Mouse (Mus musculus): ENCODE results near the gene Arl10. TPM values are rescaled to one million over a fixed set of nuclear protein-coding genes. Genes with fewer than 3 reads are reported as not detected.
A peak's percentile ranks its signal among the peaks of the same experiment; 100 is the strongest.

Gene Arl10
- total and polyA plus RNA-seq, 2 experiments from 2014 or later: 69.5 to 163 TPM

- H3K4me3 ChIP-seq (ENCODE audit: low read depth, low read length): no peak overlapping the region
- 95% methylated on average over 8 of the region's 8 CpGs for WGBS
- TF ChIP-seq CTCF (IDR thresholded peaks at IDR 0.05; ENCODE audit: low read depth): no peak
These were observed 17.1 kb downstream of the Arl10 start for GRCm38 (mm10) chr13:54591776-54592356.

GRCm38 (mm10) chr13:54593617-54594016 is 18.8 kb downstream of the Arl10 start:
- Histone ChIP-seq H3K27ac (ENCODE audit: low read depth, low read length) (no peak overlapping the region), H3K4me2 (ENCODE audit: low read depth) (no peak overlapping the region), H3K27me3 (ENCODE audit: insufficient read depth, low read length) (no peaks in the 10 kb centered on the region), H3K4me3 (ENCODE audit: low read depth, low read length) (no peak overlapping the region), H3K36me3 (ENCODE audit: insufficient read depth) (peaks cover 50% of the 10 kb centered on the region), H3K4me1 (ENCODE audit: insufficient read depth) (peaks cover 8% of the 10 kb centered on the region; the same call in 1 of the 2 replicates), H3K9me3 (ENCODE audit: low read length) (no peaks in the 10 kb centered on the region), H3K9ac (no peak overlapping the region)
- no peak for ATAC-seq
- WGBS: 86% methylated on average over 11 of the region's 11 CpGs
- no peak for DNase-seq
- TF ChIP-seq CTCF (IDR thresholded peaks at IDR 0.05; ENCODE audit: low read depth): no peak

More at GRCm38 (mm10) chr13:54591776-54592356, 17.1 kb downstream of the Arl10 start:
- Histone ChIP-seq H3K36me3 (ENCODE audit: insufficient read depth) (peaks cover 38% of the 10 kb centered on the region), H3K4me1 (ENCODE audit: insufficient read depth) (peaks cover 9% of the 10 kb centered on the region; the same call in 1 of the 2 replicates), H3K27me3 (ENCODE audit: insufficient read depth, low read length) (no peaks in the 10 kb centered on the region), H3K27ac (ENCODE audit: low read depth, low read length) (no peak overlapping the region), H3K4me2 (ENCODE audit: low read depth) (peak overlapping the region; percentile 74), H3K9ac (no peak overlapping the region), H3K9me3 (ENCODE audit: low read length) (no peaks in the 10 kb centered on the region)
- DNase-seq: no peak
- ATAC-seq: no peak

GRCm38 (mm10) chr13:54596107-54596690 is 21.4 kb downstream of the Arl10 start:
- peaks cover 54% of the 10 kb centered on the region for H3K36me3 ChIP-seq (ENCODE audit: insufficient read depth)
- H3K27me3 ChIP-seq (ENCODE audit: insufficient read depth, low read length): no peaks in the 10 kb centered on the region

GRCm38 (mm10) chr13:54596870-54597269 is 22.1 kb downstream of the Arl10 start:
- Histone ChIP-seq H3K9ac (no peak overlapping the region), H3K9me3 (ENCODE audit: low read length) (no peaks in the 10 kb centered on the region), H3K4me2 (ENCODE audit: low read depth) (no peak overlapping the region), H3K4me1 (ENCODE audit: insufficient read depth) (no peaks in the 10 kb centered on the region), H3K4me3 (ENCODE audit: low read depth, low read length) (no peak overlapping the region), H3K36me3 (ENCODE audit: insufficient read depth) (peaks cover 57% of the 10 kb centered on the region), H3K27me3 (ENCODE audit: insufficient read depth, low read length) (no peaks in the 10 kb centered on the region), H3K27ac (ENCODE audit: low read depth, low read length) (no peak overlapping the region)
- no peak for TF ChIP-seq CTCF (IDR thresholded peaks at IDR 0.05; ENCODE audit: low read depth)
- ATAC-seq (0 out of 2 replicates have a peak, but pooled peaks have one; percentile 42), DNase-seq (no peak)
- WGBS: 68% methylated on average over 5 of the region's 5 CpGs

More at GRCm38 (mm10) chr13:54596107-54596690, 21.4 kb downstream of the Arl10 start:
- TF ChIP-seq CTCF (IDR thresholded peaks at IDR 0.05; ENCODE audit: low read depth): no peak
- Histone ChIP-seq H3K4me1 (ENCODE audit: insufficient read depth) (peaks cover 5% of the 10 kb centered on the region; the same call in 1 of the 2 replicates), H3K4me3 (ENCODE audit: low read depth, low read length) (no peak overlapping the region), H3K27ac (ENCODE audit: low read depth, low read length) (no peak overlapping the region), H3K9ac (no peak overlapping the region), H3K9me3 (ENCODE audit: low read length) (no peaks in the 10 kb centered on the region), H3K4me2 (ENCODE audit: low read depth) (no peak overlapping the region)
- DNase-seq: no peak
- no peak for ATAC-seq
- WGBS: 78% methylated on average over 8 of the region's 8 CpGs

GRCm38 (mm10) chr13:54598622-54599143 is 23.9 kb downstream of the Arl10 start:
- DNase-seq: no peak
- no peak for ATAC-seq
- Histone ChIP-seq H3K36me3 (ENCODE audit: insufficient read depth) (peaks cover 55% of the 10 kb centered on the region), H3K4me3 (ENCODE audit: low read depth, low read length) (no peak overlapping the region), H3K4me1 (ENCODE audit: insufficient read depth) (no peaks in the 10 kb centered on the region), H3K27me3 (ENCODE audit: insufficient read depth, low read length) (no peaks in the 10 kb centered on the region), H3K9ac (no peak overlapping the region), H3K9me3 (ENCODE audit: low read length) (no peaks in the 10 kb centered on the region), H3K27ac (ENCODE audit: low read depth, low read length) (no peak overlapping the region), H3K4me2 (ENCODE audit: low read depth) (no peak overlapping the region)
- 92% methylated on average over 12 of the region's 12 CpGs for WGBS
- no peak for TF ChIP-seq CTCF (IDR thresholded peaks at IDR 0.05; ENCODE audit: low read depth)

GRCm38 (mm10) chr13:54602639-54603111 is 27.9 kb downstream of the Arl10 start:
- no peak overlapping the region for H3K27ac ChIP-seq (ENCODE audit: low read depth, low read length)
- no peak overlapping the region for H3K4me3 ChIP-seq (ENCODE audit: low read depth, low read length)
- H3K27me3 ChIP-seq (ENCODE audit: insufficient read depth, low read length): no peaks in the 10 kb centered on the region
- no peak overlapping the region for H3K4me2 ChIP-seq (ENCODE audit: low read depth)
- TF ChIP-seq CTCF (IDR thresholded peaks at IDR 0.05; ENCODE audit: low read depth): no peak
- DNase-seq (no peak), ATAC-seq (no peak)
- no peaks in the 10 kb centered on the region for H3K9me3 ChIP-seq (ENCODE audit: low read length)
- no peak overlapping the region for H3K9ac ChIP-seq
- peaks cover 48% of the 10 kb centered on the region for H3K36me3 ChIP-seq (ENCODE audit: insufficient read depth)
- WGBS: 49% methylated on average over 3 of the region's 3 CpGs
- H3K4me1 ChIP-seq (ENCODE audit: insufficient read depth): no peaks in the 10 kb centered on the region

GRCm38 (mm10) chr13:54603501-54603900 is 28.7 kb downstream of the Arl10 start:
- Histone ChIP-seq H3K4me3 (ENCODE audit: low read depth, low read length) (no peak overlapping the region), H3K4me1 (ENCODE audit: insufficient read depth) (no peaks in the 10 kb centered on the region), H3K9me3 (ENCODE audit: low read length) (no peaks in the 10 kb centered on the region), H3K9ac (no peak overlapping the region), H3K4me2 (ENCODE audit: low read depth) (no peak overlapping the region), H3K36me3 (ENCODE audit: insufficient read depth) (peaks cover 40% of the 10 kb centered on the region), H3K27me3 (ENCODE audit: insufficient read depth, low read length) (no peaks in the 10 kb centered on the region), H3K27ac (ENCODE audit: low read depth, low read length) (no peak overlapping the region)
- ATAC-seq (no peak), DNase-seq (no peak)
- peak; percentile 4; the same call in 1 of the 2 replicates for TF ChIP-seq CTCF (IDR thresholded peaks at IDR 0.05; ENCODE audit: low read depth)

All from forebrain, postnatal 0 days (tissue).